Mouse (Mus musculus) kidney, postnatal 14 days (tissue): ENCODE measurements at regions not wholly inside any gene's neighbourhood (a gene's known extent, or its start where the extent isn't known, plus 50 kb on each side); places are given as distances from the start of the nearest gene placed in this dataset.
A peak's percentile ranks its signal among the peaks of the same experiment; 100 is the strongest.

Experiments used
- DNase-seq: peaks from one replicate; pipeline ENCODE4 v3.0.0; 2022; ENCODE audit warnings: mixed read lengths

DNA sequence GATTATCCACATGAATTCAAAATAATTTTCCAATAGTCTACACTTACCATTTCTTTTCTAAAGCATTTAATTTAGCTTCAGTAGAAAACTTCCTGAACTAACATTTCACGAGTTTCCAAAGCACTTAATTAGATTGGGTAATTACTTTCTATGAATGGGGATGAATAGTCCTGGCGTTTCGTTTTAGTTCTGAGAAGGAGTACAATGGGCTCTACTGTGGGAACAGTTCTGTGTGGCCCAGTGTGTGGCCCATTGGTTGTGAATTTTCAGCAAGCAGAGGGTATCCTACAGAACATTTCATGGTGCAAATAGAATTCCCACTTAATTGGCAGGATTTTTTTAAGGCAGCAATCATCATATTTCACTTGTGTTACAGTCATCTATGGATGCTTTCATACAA is 95.5 kb downstream of the 1700017N19Rik start:
- DNase-seq, result no peak

DNA sequence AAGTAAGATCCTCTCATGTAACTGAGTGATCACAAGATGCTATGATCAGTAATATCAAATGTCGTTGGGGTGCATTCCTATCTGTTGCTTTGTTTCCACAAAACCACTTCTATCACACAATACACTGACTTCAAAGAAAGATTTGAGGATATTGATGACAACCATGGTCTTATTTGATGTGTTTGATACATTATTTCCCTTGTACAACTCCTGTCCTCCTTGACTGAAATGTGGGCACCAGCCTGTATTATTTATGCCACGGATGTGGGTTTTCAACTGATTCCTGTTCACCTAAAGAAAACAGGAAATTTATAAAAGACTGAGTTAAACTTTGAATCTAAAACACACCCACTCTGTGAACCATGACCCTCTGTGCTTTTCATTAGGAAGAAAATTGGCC is 105.7 kb downstream of the 1700017N19Rik start:
- no peak for DNase-seq

DNA sequence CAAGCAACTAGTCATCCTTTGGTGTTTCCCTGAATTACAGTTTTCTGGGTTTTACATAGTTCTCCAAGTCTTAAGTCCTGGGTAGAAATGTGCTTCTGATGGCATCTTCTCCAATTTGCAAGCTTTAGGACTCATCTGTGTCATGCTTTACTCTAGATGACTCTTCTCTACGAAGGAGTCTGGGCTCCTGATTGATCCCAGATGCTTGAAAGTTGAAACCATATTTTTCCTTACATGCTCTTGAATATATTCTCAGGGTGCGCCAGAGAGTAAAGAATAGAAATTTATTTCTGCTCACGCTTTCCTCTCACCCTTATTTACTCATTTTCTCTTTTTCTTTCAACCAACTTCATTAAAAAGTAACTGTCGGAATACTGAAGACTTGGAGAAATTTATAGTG is 108.9 kb downstream of the 1700017N19Rik start:
- DNase-seq, result no peak

DNA sequence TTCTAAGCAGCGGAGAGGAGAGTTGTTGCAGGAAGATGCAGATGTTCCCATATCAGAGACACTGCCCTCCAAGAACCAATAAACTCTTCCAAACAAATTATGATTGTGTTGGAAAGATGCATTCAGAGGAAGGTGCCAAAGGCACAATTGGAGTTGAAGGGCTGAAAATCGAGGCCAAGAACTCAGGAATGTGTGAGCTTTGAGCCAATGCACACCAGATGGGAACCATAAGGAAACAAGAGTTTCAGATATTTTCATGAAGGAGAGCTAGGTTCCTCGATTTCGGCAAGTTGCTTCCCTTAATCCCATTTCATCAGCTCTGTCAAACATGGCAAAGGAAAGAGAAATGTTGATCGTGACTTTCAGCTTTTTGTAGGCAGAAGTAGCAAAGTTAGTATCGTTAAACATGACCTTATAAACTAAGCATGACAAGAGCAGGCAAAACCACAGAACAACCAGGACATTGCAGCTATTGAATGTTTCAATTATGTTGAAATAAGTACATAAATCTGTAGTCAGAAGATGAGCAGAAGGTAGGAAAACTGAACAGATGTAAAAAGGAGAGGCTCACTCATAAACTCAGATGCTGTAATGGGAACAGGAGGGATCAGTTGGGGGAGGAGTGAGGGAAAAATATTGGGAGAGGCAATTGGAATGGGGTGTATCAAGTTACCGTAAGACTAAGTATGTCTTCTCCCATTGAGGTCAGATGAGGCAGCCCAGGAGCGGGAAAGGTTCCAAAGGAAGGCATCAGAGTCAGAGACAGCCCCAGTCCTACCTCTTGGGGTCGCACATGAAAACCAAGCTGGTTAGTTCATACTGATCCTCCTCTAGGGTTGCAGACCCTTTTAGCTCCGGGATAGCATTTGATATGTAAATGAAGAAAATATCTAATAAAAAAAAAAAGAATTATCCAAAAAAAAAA is 110.3 kb downstream of the 1700017N19Rik start:
- DNase-seq, result no peak

DNA sequence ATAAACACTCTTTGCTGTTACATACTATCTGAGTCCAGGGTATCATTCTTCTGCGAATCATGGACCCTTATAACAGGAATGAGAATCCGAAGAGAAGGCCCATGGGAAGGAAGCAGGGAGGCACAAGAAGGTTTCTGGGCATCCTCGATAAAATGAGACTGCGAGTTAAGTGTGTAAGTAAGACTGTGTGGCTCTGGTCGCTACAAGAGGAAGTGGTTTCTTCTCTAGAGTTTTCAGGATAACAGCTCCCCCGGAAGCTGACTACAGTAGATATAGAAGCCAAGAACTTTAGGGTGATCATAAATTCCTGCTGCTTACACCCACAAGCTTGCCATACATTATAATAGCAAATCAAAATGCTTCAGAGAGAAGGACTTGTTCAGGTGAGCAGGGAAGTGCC is 111.7 kb downstream of the 1700017N19Rik start:
- no peak for DNase-seq

DNA sequence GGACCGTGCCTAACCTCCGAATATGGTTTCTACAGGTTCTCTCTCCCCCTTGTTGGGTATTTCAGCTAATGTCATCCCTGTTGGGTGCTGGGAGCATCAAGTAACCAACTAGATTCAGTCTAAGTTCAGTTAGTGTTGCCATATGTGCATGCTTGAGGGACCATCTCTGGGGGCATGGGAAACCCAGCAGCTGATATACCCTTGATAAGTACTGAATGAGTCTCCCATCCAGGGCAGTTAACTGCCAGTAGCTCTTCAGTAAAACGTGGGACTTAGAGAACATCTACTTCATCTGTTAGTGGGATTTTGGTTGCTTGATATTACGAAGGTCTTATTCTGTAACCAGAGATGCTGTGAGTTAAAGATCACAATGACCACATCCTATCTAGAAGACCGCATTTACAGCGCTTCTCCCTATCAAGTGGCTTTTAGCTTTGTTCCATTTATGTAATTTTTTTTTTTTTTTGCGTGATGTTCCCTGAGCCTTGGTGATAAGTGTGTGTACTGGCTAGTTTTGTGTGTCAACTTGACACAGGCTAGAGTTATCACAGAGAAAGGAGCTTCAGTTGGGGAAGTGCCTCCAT is 125.9 kb downstream of the 1700017N19Rik start:
- DNase-seq, result no peak

DNA sequence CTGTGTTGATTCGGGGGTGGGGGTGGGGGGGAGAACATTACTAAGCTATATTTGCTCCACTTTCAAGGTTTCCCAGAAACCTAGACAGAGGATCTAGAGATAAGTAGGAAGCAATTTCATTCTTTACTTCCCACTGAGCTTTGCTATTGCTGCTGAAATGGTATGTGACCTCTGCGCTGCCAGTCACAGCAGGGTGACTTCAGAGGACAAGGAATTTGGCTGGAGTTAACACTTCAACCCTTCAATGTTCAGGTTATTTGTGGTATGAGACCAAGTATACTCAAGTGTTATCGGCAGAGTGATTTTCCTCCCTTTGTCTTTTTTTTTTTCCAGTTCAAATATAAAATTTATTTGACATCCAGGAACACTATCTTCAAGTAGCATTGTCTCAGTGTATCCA is 128.3 kb downstream of the 1700017N19Rik start:
- DNase-seq, result no peak

DNA sequence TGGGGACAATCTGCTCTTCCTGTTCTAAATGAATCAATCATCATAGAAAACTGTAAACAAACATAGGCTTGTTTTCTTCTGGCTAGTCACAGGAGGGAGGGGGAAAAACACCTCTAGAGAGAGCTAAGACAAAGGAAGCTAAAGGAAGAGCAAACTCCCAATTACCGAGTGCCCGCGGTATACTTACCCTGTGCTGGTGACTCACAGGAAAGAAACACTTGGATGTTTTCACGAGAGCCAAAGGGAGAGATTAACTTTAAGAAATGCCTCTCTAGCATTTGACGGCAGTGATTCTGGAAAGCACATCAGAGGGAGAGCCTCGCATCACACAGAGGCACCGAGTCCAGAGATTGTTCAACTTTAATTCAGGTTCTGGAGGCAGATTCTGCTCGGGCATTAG is 151.0 kb downstream of the 1700017N19Rik start:
- DNase-seq, result no peak

DNA sequence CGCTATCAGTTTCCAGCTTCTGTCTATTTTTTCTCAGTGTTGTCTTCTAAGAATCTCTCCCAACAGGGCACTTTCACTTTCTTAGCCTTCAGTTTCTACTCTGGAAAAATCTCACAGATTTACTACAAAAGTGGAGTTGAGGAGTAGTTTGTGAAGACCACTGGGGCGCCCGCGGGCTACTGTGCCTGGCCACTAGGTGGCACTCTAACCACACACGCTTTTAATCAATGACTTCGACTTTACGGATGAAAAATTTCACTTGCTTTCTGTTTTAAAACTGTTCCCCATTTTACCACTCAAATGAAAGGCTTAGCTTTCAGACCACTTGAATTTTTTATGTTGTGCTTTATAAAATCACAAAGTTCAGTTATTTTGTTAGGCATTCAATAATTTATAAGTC is 151.8 kb downstream of the 1700017N19Rik start:
- DNase-seq, result peak; percentile 61

DNA sequence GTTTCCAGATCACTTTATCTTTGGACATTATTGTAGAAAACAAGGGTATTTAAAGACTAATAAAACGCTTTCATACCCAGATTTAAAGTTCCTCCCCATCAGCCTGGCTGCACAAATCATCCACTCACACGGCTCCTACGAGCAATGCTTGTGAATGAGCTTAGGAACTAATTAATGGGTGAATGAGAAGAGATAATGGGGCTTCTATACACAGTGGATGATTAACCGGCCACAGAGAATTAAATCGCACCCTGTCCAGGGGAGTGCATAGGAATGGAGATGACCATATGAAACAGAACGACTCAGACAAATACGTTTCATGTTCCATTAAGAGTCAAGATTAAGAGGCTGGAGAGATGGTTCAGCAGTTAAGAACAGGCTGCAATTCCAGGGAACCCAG is 155.9 kb downstream of the 1700017N19Rik start:
- DNase-seq, result no peak

DNA sequence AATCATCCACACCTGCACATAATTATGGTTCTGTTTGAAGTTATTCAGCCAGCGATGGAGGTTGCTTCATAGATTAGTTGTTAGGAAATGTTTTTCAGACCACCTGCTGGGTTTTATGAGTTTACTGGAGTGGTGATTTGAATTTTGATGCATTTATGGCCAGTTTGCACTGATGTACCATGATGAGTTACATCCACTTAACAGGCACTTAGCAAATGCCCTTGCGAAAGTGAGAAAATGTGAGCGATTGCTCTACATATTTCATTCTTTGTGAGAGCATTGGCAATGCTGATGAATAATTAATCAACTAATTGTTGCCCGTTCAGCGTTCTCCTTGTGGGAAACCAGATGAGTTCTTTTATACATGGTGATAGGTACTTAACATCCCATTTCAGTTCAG is 164.7 kb downstream of the 1700017N19Rik start:
- no peak for DNase-seq

DNA sequence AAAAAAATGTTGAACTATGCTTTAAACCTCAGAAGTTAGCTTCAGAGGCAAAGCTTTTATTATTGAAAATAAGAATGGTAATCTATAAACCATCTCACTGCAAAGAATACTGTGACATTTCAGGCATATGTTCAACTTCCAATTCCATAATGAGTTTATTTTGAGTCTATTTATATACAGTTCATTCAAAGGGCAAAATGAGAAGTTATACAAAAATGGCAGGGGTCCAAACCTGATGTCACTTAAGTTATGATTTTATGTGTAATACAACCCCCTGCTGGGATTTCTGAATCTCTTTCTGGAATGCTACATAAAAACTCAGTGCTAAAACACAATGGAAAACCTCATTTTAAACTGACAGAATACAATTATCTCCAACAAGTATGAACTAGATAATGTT is 184.0 kb downstream of the 1700017N19Rik start:
- no peak for DNase-seq

DNA sequence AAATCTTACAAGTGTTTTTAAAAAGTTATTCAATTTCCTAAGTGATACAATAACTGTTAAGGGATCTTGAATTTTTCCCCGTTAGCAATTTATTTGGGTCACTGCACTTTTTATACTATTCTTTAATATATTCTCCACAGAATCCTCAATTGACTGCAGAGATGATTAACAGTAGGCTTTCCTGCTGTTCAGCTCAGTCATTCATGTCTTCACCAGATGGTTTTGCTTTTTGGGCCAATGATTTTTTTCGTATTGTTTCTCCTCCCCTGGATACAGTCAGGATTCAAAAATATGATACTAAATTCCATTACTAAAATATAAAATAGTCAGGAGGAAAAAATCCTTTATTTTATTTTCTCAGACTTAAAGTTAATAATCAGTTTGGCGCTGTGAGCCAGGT is 201.9 kb downstream of the 1700017N19Rik start:
- no peak for DNase-seq

DNA sequence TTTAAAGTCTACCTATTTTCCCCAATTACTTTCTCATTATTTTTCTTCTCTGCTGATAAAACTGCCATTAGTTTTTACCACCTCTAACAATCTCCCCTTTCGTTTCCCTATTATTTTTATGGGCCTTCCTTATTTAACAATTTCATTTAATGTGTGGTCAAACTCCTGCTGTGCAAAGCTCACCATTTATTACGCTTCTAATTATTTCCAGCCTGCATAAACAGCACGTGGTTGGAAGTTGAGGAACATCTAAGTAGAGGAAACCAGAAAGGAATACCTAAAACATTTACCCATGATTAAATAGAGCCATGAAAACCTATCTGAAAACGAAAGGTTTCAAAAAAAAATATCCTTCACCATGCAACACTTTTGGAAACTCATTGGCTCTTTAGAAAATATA is 202.3 kb downstream of the 1700017N19Rik start:
- no peak for DNase-seq

DNA sequence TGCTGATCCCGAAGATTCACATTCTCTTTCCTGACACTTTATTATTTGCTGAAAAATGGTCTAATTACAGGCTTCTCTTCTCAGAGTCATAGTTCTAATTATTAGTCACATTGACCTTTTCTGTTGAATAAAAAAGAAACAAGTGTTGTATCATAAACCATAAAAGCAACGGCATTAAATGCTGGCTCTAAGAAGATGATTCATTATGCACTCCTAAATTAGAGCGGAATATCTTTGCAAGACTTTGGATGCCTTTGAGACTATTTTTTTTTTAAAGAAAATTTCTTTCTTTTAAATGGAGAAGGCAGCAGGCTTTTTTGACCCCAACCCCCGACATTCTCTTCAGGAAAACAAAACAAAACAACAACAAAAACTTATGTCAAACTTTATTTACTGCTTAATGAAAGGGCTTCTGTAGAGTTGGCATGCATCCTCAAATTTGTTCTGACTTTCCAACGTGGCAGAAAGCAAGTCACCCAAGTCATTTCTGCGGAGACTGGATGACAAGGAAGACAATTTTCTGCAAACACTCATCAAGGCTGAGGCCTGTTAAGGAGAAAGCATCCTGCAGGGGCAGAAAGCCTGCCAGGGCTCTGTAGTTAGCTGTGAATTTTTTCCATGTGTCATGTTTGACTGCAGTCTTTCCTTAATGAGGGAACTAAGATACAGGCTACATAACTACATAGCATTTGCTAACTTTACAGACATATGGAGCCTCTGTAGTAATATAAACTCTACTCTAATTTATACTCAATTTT is 205.1 kb downstream of the 1700017N19Rik start:
- peak; percentile 2 for DNase-seq

DNA sequence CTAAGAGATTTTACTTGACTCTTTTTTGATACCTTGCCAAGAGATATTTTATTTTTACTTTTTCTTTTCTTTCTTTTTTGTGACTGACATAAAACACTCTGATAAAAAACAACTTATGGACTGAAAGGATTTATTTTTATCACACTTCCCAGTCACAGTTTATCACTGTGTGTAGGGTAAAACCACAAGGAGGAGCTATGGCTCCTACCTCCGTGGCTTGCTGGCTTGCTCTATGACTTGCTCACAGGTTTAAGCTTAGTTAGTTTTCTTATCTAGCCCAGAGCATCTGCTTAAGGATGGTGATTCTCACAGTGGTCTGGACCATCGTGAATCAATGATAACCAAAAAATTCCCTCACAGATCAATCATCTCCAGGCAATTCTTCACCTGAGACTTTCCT is 221.4 kb downstream of the 1700017N19Rik start:
- no peak for DNase-seq

DNA sequence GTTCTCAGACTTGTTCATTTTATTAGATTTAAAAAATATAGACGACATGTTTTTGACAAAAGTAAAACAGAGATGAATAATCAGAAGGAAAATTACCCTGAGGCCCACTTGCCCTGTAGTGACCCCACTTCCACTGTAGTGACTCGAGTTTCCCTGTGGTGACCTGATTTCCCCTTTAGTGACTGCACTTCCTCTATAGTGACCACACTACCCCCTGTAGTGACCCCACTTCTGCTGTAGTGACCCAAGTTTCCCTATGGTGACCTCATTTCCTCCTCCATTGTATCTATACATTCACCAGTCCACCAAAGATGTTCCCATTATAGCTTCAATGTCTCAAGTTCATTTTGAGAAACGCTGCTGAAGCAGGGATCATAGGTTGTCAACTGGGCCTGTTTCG is 244.5 kb downstream of the 1700017N19Rik start:
- DNase-seq, result no peak

DNA sequence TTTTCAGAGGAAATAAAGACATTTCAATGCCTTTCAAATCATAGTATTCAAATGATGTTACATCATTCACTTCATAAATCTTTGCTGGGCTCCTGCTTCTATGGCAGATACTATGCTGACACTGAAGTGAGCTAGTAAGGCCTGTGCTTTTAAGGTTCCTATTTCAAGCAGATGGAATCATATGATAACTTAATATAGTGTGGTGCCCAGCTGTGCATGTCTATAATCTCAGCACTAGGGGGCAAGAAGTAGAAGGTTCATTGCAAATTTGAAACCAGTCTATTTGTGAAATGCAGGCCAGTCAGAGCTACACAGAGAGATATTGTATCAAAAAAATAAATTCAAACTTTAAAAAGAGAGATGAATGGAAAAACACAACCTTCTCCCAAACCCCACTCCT is 262.9 kb downstream of the 1700017N19Rik start:
- no peak for DNase-seq

DNA sequence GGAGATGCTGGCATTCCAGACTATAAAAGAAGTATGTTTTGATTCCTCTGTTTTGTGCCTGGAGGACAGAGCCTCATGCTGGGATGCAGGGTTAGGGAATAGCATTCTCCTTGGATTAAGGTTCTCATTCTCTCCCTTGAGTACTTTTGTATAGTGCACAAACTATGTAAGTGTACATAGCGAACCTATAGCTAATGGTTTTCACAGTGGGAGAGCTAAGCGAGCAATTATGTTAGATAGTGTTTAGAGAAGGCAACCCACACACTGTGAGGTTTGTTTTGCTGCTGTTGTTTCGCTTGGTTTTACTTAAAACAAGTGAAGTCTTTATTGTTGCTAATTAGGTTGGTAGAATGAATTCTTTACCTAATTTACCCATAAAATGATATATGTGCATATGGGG is 266.2 kb downstream of the 1700017N19Rik start:
- no peak for DNase-seq

DNA sequence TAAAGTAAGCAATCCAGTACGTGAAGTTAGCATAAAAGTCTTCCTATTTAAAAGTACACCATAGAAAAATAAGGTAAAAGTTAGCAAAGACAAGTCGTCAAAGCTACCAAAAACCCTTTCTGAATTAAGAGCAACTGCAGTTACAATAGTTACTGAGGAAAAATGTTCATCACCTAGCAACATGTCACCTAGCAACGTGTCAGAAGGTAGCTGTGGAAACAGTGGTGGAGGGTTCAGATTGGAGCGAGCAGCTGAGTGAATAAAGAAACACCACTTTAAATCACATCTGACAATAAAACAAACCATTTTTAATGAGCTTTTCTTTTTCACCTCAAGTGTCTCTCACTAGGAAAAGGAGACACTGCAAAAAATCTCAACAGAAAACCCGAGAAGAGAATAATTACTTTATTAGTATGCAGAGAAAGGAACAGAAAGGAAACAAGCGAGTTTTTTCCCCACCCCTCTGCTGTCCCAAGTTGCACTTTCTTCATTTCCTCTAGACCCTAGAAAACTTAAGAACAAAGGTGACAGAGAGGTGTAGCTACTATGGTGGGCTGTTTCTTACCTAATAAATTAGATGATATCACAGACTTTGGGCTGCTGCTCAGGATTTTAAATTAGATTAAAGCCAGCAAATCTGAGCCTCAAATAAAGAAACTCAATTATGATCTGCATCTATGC is 275.4 kb downstream of the 1700017N19Rik start:
- DNase-seq, result no peak

DNA sequence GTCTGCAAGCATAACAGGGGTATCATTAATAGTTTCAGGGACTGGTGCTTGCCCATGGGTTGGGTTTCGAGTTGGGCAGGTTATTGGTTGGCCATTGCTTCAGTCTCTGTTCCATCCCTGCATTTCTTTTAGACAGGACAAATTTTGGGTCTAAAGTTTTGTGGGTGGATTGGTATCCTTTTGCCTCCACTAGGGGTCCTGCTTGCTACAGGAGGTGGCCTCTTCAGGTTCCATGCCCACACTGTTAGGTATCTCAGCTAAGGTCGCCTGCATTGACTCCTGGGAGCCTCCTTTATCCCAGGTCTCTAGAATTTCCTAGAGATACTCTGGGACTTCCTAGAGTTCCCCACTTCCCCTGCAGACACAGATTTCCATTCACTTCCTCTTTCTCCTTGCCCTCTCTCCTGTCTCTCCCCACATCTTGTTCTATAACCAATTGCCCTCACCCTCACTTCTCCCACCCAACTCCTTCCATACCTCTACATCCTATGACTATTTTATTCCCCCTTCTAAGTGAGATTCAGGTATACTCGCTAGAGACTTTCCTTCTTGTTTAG is 278.2 kb downstream of the 1700017N19Rik start:
- DNase-seq, result no peak

DNA sequence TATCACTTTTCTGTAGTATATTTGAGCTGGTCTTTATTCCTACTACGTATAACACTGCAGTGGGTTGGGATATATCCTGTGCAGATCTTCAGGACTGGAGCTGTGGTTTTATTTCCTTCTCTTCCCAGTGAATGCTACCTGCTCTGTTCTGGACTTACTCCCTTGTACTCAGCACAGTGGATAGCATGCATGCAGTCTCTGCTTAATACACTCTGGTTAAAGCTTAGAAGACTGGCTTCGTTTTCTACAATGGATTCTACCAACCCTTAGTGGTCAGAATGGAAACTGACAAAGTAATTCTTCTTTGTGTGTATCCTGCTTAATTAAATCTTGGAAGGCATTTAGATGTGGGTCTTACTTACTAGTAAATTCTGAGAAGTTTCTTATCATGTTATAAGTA is 292.3 kb downstream of the 1700017N19Rik start:
- no peak for DNase-seq

DNA sequence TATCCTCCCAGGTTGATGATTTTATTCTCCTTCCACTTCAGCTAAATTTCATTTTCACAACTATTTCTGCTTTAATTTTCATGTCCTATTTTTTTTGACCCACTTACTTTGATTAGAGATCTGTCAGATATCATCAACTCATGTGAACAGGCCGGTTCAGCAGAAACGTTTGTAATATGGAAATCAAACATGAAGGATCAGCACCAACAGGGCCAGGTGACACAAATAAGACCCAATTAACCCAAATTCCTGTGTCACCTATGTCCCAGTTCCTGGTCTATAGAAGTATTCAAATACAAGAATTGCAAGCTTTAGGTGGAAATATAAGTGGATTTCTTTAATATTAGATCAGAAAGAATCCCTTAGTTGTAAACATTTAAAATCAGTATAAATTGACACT is 332.7 kb downstream of the 1700017N19Rik start:
- no peak for DNase-seq
